Mouse (Mus musculus): ENCODE data around the gene Mxra7.

Mxra7 gene

DNA sequence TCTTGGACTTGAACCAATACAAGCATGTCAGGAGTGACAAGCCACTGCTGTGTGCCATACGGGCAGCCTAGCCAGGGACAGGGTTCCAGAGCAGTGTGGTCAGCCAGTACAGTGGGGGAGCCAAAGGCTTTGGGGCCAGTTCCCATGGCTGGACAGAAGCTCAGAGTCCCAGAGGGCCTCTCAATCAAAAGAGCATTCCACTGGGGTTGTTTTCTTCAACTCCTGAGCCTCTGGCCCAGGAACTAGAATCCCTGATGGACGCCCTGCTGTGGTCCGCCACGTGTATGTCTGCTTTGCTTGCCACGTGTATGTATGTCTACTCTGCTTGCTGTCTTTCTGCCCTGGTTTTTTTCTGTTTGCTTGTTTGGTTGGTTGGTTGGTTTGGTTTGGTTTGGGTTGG, 26.7 kb downstream of the Mxra7 start:
- TF ChIP-seq POU5F1 (IDR thresholded peaks at IDR 0.05; ENCODE audit: borderline replicate concordance, low read length) (no peak), NANOG (IDR thresholded peaks at IDR 0.05; ENCODE audit: borderline replicate concordance, low read length) (no peak), CTCF (conservative IDR thresholded peaks at IDR 0.05; ENCODE audit: low read length) (no peak)
- Histone ChIP-seq H3K4me1 (replicated peaks; ENCODE audit: low read depth, low read length) (peaks cover 26% of the 10 kb centered on the region; the same call in 1 of the 2 replicates), H3K9me3 (ENCODE audit: low read length) (no peaks in the 10 kb centered on the region), H3K27me3 (ENCODE audit: insufficient read depth, low read length) (no peaks in the 10 kb centered on the region), H3K36me3 (ENCODE audit: insufficient read depth, low read length) (no peaks in the 10 kb centered on the region), H3K4me3 (replicated peaks; ENCODE audit: low read length) (no peak overlapping the region)

DNA sequence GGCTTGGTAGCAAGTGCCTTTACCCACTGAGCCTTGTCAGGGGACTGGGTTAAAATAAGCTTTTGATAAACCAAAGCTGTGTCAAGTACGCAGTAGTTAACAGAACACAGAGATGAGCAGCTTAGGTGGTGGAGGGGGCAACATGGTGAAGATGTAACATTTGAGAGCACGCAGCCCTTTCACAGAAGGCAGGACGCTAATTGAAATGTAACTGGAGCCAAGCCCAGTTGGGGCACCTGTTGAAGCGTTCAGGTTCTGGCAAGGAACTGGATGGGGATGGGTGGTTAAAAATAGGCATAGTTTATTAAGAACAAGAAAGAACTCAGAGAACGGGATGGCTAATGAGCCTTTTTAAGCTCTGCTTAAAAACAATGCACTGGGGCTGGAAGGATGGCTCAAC, 28.5 kb downstream of the Mxra7 start:
- no peak for TF ChIP-seq CTCF (conservative IDR thresholded peaks at IDR 0.05; ENCODE audit: low read length)
- TF ChIP-seq NANOG (IDR thresholded peaks at IDR 0.05; ENCODE audit: borderline replicate concordance, low read length): no peak
- no peak for TF ChIP-seq POU5F1 (IDR thresholded peaks at IDR 0.05; ENCODE audit: borderline replicate concordance, low read length)
- Histone ChIP-seq H3K27me3 (ENCODE audit: insufficient read depth, low read length) (no peaks in the 10 kb centered on the region), H3K36me3 (ENCODE audit: insufficient read depth, low read length) (no peaks in the 10 kb centered on the region), H3K4me3 (replicated peaks; ENCODE audit: low read length) (no peak overlapping the region), H3K4me1 (replicated peaks; ENCODE audit: low read depth, low read length) (peaks cover 35% of the 10 kb centered on the region), H3K9me3 (ENCODE audit: low read length) (no peaks in the 10 kb centered on the region)

DNA sequence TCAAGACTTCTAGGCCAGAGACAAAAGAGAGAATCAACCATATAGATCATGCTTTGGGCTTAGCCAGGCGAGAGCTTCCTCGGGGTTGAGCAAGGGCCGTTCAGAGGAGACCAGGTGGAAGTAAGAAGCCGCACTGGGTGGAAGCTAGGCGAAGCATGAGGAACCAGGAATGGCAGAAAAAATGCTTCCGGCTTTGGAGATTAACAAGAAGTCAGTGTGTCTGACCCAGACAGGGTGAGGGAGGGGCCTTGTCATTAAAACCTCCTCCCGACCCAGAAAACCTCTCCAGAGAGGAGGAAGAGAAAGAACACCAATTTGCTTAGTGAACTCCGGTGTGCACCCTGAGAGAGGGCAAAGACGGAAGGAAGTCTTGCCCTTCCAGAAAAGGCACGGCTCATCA, 43.6 kb downstream of the Mxra7 start:
- TF ChIP-seq CTCF (conservative IDR thresholded peaks at IDR 0.05; ENCODE audit: low read length): no peak
- no peak for TF ChIP-seq NANOG (IDR thresholded peaks at IDR 0.05; ENCODE audit: borderline replicate concordance, low read length)
- no peak for TF ChIP-seq POU5F1 (IDR thresholded peaks at IDR 0.05; ENCODE audit: borderline replicate concordance, low read length)
- no peaks in the 10 kb centered on the region for H3K9me3 ChIP-seq (ENCODE audit: low read length)
- peaks cover 45% of the 10 kb centered on the region for H3K4me1 ChIP-seq (replicated peaks; ENCODE audit: low read depth, low read length)
- peak overlapping the region; percentile 45 for H3K4me3 ChIP-seq (replicated peaks; ENCODE audit: low read length)
- H3K36me3 ChIP-seq (ENCODE audit: insufficient read depth, low read length): no peaks in the 10 kb centered on the region
- H3K27me3 ChIP-seq (ENCODE audit: insufficient read depth, low read length): no peaks in the 10 kb centered on the region

DNA sequence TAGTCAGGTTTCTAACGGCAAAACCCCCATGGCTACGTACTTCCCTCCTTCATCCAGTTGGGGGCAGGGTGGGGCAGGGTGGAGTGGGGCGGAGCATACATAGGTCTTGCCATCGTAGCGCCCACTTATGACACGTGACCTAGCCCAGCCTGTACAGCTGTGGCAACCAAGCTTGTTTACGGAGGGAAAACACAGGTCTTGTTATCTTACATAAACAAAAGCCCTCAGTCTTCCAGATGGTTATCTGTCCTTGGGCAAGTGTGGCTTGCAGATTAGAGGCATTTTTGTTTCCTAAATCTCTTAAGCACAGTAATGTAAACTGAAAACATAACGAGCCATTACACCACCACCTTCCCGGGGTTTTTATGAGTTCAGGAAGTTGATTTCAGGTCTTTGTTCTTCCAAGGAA, 45.1 kb downstream of the Mxra7 start:
- Histone ChIP-seq H3K4me1 (replicated peaks; ENCODE audit: low read depth, low read length) (peaks cover 45% of the 10 kb centered on the region), H3K36me3 (ENCODE audit: insufficient read depth, low read length) (no peaks in the 10 kb centered on the region), H3K9me3 (ENCODE audit: low read length) (no peaks in the 10 kb centered on the region), H3K4me3 (replicated peaks; ENCODE audit: low read length) (no peak overlapping the region), H3K27me3 (ENCODE audit: insufficient read depth, low read length) (no peaks in the 10 kb centered on the region)
- TF ChIP-seq CTCF (conservative IDR thresholded peaks at IDR 0.05; ENCODE audit: low read length) (peak; percentile 22; the same call in 1 of the 2 replicates), NANOG (IDR thresholded peaks at IDR 0.05; ENCODE audit: borderline replicate concordance, low read length) (no peak), POU5F1 (IDR thresholded peaks at IDR 0.05; ENCODE audit: borderline replicate concordance, low read length) (no peak)

DNA sequence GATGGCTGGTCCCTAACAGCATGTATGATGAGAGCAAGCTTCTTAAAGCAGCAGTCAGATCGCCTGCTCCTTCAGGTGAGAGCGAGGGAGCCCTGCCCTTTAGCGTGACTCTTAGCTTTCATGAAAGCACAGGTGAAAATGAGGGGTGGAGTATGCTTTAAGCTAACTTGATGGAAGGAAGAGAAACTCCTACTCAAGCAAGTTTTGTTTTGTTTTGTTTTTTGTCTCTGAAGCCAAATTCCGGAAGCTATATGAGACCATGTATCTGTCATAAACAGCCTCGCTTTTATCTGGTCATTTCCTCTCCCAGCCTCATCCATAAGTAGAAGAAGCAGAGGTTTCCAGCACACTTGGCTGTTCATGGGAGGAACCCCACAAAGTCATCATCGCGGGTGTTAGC, 52.4 kb downstream of the Mxra7 start, which contains the start of gene St6galnac1:
Gene St6galnac1 (minus strand): TSS at position 101 of the 400 bp plus-strand sequence.
- Histone ChIP-seq H3K36me3 (ENCODE audit: insufficient read depth, low read length) (no peaks in the 10 kb centered on the region), H3K27me3 (ENCODE audit: insufficient read depth, low read length) (0 out of 2 replicates have a peak, but pooled peaks cover 3% of the 10 kb centered on the region), H3K4me3 (replicated peaks; ENCODE audit: low read length) (no peak within 1 kb of the TSS), H3K4me1 (replicated peaks; ENCODE audit: low read depth, low read length) (no peaks in the 10 kb centered on the region; the same call in 1 of the 2 replicates), H3K9me3 (ENCODE audit: low read length) (no peaks in the 10 kb centered on the region)
- TF ChIP-seq POU5F1 (IDR thresholded peaks at IDR 0.05; ENCODE audit: borderline replicate concordance, low read length): no peak
- TF ChIP-seq CTCF (conservative IDR thresholded peaks at IDR 0.05; ENCODE audit: low read length): no peak
- no peak for TF ChIP-seq NANOG (IDR thresholded peaks at IDR 0.05; ENCODE audit: borderline replicate concordance, low read length)

DNA sequence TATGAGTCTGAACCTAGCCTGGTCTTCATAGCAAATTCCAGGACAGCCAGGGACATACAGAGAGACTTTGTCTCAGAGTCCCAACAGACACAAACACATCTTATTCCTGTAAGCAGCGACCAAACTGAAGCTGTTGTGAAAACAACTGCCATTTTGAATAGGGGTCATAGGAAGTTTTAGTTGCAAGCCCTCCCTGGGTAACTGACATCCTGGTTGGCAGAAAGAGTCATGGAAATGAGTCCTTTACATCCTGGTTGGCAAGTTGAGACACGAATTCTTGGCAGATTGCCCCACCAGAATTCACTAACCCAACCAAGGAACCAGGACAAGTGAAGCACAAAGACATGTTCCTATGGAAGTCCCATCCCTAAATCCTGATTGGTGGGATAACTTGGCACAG, 54.6 kb downstream of the Mxra7 start:
- no peaks in the 10 kb centered on the region for H3K9me3 ChIP-seq (ENCODE audit: low read length)
- no peaks in the 10 kb centered on the region; the same call in 1 of the 2 replicates for H3K4me1 ChIP-seq (replicated peaks; ENCODE audit: low read depth, low read length)
- no peak for TF ChIP-seq NANOG (IDR thresholded peaks at IDR 0.05; ENCODE audit: borderline replicate concordance, low read length)
- TF ChIP-seq POU5F1 (IDR thresholded peaks at IDR 0.05; ENCODE audit: borderline replicate concordance, low read length): no peak
- no peak for TF ChIP-seq CTCF (conservative IDR thresholded peaks at IDR 0.05; ENCODE audit: low read length)
- H3K36me3 ChIP-seq (ENCODE audit: insufficient read depth, low read length): no peaks in the 10 kb centered on the region
- H3K4me3 ChIP-seq (replicated peaks; ENCODE audit: low read length): no peak overlapping the region
- H3K27me3 ChIP-seq (ENCODE audit: insufficient read depth, low read length): 0 out of 2 replicates have a peak, but pooled peaks cover 3% of the 10 kb centered on the region

DNA sequence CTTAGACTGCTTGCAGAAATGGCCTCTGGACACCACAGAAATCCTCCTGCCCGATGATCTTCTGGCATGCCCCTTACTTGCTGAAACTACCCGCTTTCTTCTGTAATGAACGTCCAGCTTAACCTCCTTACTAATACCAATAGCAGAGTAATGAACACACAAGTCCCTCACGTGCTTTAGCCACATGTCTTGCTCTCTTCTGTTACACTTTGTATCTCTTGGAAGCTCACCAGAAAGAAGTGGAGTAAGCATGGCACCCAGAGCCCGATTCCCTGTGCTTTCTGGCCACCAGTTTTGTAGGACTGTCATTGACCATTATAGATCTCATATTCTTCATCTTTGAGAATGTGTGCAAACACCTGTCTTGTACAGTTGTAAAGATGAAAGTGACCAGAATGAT, 58.0 kb downstream of the Mxra7 start:
- no peaks in the 10 kb centered on the region; the same call in 1 of the 2 replicates for H3K4me1 ChIP-seq (replicated peaks; ENCODE audit: low read depth, low read length)
- TF ChIP-seq CTCF (conservative IDR thresholded peaks at IDR 0.05; ENCODE audit: low read length) (no peak), NANOG (IDR thresholded peaks at IDR 0.05; ENCODE audit: borderline replicate concordance, low read length) (no peak), POU5F1 (IDR thresholded peaks at IDR 0.05; ENCODE audit: borderline replicate concordance, low read length) (no peak)
- no peaks in the 10 kb centered on the region for H3K36me3 ChIP-seq (ENCODE audit: insufficient read depth, low read length)
- no peaks in the 10 kb centered on the region for H3K9me3 ChIP-seq (ENCODE audit: low read length)
- H3K4me3 ChIP-seq (replicated peaks; ENCODE audit: low read length): no peak overlapping the region
- peaks cover 13% of the 10 kb centered on the region for H3K27me3 ChIP-seq (ENCODE audit: insufficient read depth, low read length)

DNA sequence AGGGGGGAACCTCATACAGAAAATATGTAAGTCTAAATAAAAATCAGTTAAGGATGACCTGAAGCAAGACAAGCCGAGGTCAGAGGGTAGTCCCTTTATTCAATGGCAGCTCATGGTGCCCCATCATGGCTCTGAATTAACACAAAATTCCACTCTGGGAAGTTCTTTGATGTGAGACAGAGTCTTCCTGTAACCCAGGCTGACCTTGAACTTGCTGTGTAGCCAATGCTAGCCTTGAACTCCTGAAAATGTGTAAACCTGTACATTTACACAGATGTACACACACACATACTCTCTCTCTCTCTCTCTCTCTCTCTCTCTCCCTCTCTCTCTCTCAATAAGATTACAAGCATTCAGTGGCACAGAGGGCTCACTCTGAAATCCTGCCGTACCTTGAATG, 62.9 kb downstream of the Mxra7 start:
- Histone ChIP-seq H3K9me3 (ENCODE audit: low read length) (no peaks in the 10 kb centered on the region), H3K4me3 (replicated peaks; ENCODE audit: low read length) (no peak overlapping the region), H3K4me1 (replicated peaks; ENCODE audit: low read depth, low read length) (no peaks in the 10 kb centered on the region), H3K27me3 (ENCODE audit: insufficient read depth, low read length) (peaks cover 10% of the 10 kb centered on the region), H3K36me3 (ENCODE audit: insufficient read depth, low read length) (no peaks in the 10 kb centered on the region)
- TF ChIP-seq CTCF (conservative IDR thresholded peaks at IDR 0.05; ENCODE audit: low read length) (no peak), NANOG (IDR thresholded peaks at IDR 0.05; ENCODE audit: borderline replicate concordance, low read length) (no peak), POU5F1 (IDR thresholded peaks at IDR 0.05; ENCODE audit: borderline replicate concordance, low read length) (no peak)

DNA sequence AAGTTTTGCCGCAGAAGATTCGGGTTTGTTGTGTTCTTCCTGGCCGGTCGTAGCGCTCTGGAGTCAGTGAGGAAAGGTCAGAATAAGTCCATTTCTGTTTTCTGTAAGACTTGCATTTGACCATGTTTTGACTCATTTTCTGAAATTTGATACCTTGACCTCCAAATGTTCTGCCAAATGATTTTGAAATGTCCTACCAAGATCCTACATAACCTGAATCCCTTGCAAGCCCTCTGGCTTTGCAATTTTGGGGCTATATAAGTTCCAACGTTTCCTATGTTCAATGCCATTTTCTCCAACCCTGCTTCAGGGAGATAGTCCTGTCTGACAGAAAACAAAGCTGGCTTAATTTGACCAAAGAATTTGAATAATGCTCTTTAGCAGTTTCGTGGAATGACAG, 63.5 kb downstream of the Mxra7 start:
- Histone ChIP-seq H3K4me1 (replicated peaks; ENCODE audit: low read depth, low read length) (no peaks in the 10 kb centered on the region), H3K4me3 (replicated peaks; ENCODE audit: low read length) (no peak overlapping the region), H3K36me3 (ENCODE audit: insufficient read depth, low read length) (no peaks in the 10 kb centered on the region), H3K27me3 (ENCODE audit: insufficient read depth, low read length) (peaks cover 10% of the 10 kb centered on the region), H3K9me3 (ENCODE audit: low read length) (no peaks in the 10 kb centered on the region)
- TF ChIP-seq POU5F1 (IDR thresholded peaks at IDR 0.05; ENCODE audit: borderline replicate concordance, low read length): no peak
- TF ChIP-seq NANOG (IDR thresholded peaks at IDR 0.05; ENCODE audit: borderline replicate concordance, low read length): no peak
- TF ChIP-seq CTCF (conservative IDR thresholded peaks at IDR 0.05; ENCODE audit: low read length): no peak
